Mouse (Mus musculus): ENCODE measurements around the gene Hnf1a. TPM values are rescaled to one million over a fixed set of nuclear protein-coding genes. Genes with fewer than 3 reads are reported as not detected.
A peak's percentile ranks its signal among the peaks of the same experiment; 100 is the strongest.

The Hnf1a gene
- total and polyA plus RNA-seq, 2 experiments from 2014 or later, result 0.05 TPM; not detected in 1

DNA sequence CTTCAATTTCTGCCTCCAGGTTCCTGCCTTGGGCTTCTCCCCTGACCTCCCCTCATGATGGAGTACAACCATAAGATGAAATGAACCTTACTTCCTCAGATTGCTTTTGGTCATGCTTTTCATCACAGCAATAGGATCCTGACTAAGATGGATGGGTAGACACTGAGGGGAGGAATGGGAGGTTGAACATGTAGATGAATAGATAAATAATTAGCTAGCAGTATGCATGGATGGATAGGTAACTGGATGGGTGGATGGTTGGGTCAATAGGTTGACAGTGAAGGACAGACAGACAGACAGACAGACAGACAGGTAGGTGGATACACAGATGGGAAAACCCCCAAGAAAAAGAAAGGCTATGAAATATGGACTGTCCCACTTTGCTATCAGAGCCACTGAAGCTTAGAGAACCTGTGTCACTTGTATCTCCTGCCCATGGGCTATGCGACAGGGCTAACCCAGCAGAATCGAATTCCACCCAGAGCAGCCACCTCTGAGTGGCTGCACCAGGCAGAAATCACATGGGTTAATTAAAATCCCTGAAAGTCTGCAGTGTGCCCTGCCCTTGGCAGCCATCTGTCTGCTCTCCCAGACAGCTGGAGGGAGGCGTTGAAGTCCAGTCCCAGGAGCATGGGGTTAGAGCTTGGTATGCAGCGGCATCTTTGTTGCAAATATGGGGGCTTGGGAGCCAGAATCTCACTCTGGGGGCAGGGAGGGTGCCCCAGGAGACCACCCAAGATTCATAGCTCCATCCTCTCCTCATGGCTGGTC, 9.1 kb downstream of the Hnf1a start:
- DNase-seq (ENCODE audit: low spot score), result no peak
- WGBS, result 35% methylated on average over 4 of the region's 4 CpGs

DNA sequence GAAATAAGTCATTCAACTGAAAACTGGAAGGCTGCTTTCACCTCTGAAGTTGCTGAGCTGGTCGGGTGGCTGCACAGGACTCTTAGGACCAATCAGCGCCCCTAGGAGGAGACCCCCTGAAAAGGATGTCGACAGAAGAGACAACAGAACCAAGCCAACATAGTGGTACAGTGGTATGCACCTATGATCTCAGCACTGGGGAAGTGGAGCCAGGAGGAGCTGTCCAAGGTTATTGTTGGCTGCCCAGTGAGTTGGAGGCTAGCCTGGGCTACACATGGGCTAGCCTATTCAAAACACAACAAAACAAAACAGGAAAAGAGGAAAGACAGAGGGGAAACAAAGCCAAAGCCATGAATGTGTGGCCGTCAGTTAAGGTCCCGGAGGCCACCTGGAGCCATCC, 12.8 kb downstream of the Hnf1a start:
- no peak overlapping the region for H3K4me2 ChIP-seq (ENCODE audit: low read depth, low read length)
- ATAC-seq (no peak), DNase-seq (ENCODE audit: low spot score) (no peak)
- H3K27me3 ChIP-seq (ENCODE audit: insufficient read depth, low read length), result no peaks in the 10 kb centered on the region
- WGBS, result 84% methylated on average over 5 of the region's 5 CpGs
- no peak overlapping the region for H3K27ac ChIP-seq
- H3K36me3 ChIP-seq (ENCODE audit: insufficient read depth, low read length), result no peaks in the 10 kb centered on the region
- H3K9ac ChIP-seq (replicated peaks; ENCODE audit: low read length), result no peak overlapping the region
- H3K4me1 ChIP-seq (ENCODE audit: insufficient read depth, low read length), result no peaks in the 10 kb centered on the region
- 0 out of 2 replicates have a peak, but pooled peaks cover 3% of the 10 kb centered on the region for H3K9me3 ChIP-seq (ENCODE audit: low read length)
- TF ChIP-seq CTCF (IDR thresholded peaks at IDR 0.05; ENCODE audit: low read depth), result no peak
- H3K4me3 ChIP-seq (ENCODE audit: low read length), result no peak overlapping the region

More for the DNA sequence above, 9.1 kb downstream of the Hnf1a start:
- Histone ChIP-seq H3K27me3 (ENCODE audit: insufficient read depth, low read length) (no peaks in the 10 kb centered on the region), H3K9me3 (ENCODE audit: low read length) (0 out of 2 replicates have a peak, but pooled peaks cover 3% of the 10 kb centered on the region), H3K4me3 (ENCODE audit: low read length) (no peak overlapping the region), H3K4me1 (ENCODE audit: insufficient read depth, low read length) (no peaks in the 10 kb centered on the region), H3K36me3 (ENCODE audit: insufficient read depth, low read length) (no peaks in the 10 kb centered on the region), H3K9ac (replicated peaks; ENCODE audit: low read length) (no peak overlapping the region), H3K4me2 (ENCODE audit: low read depth, low read length) (no peak overlapping the region), H3K27ac (no peak overlapping the region)
- TF ChIP-seq CTCF (IDR thresholded peaks at IDR 0.05; ENCODE audit: low read depth), result no peak
- ATAC-seq, result 0 out of 2 replicates have a peak, but pooled peaks have one; percentile 35

DNA sequence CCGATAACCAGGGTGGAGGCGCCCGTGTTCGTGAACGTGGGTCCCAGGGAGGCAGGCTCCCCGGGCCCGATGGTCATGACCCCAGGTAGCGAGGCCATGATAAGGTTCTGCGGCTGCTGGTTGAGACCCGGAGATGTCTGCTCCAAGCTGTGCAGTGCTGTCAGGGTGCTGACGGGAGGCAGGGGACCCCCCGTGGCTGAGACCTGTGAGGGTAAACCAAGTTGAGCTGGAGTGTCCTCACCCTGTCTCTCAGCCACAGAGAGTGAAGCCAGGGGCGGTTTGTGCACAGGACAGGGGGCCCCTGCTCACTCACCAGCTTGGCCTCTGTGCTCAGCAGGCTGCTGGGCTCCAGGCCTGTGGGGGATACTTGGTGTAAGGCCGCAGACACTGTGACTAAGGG, 17.6 kb downstream of the Hnf1a start:
- Histone ChIP-seq H3K9me3 (ENCODE audit: low read length) (no peaks in the 10 kb centered on the region), H3K27me3 (ENCODE audit: insufficient read depth, low read length) (no peaks in the 10 kb centered on the region), H3K36me3 (ENCODE audit: insufficient read depth, low read length) (peaks cover 10% of the 10 kb centered on the region), H3K4me2 (ENCODE audit: low read depth, low read length) (no peak overlapping the region), H3K4me1 (ENCODE audit: insufficient read depth, low read length) (no peaks in the 10 kb centered on the region), H3K4me3 (ENCODE audit: low read length) (no peak overlapping the region), H3K9ac (replicated peaks; ENCODE audit: low read length) (no peak overlapping the region), H3K27ac (no peak overlapping the region)
- 84% methylated on average over 14 of the region's 14 CpGs for WGBS
- ATAC-seq (no peak), DNase-seq (ENCODE audit: low spot score) (no peak)
- TF ChIP-seq CTCF (IDR thresholded peaks at IDR 0.05; ENCODE audit: low read depth), result no peak

DNA sequence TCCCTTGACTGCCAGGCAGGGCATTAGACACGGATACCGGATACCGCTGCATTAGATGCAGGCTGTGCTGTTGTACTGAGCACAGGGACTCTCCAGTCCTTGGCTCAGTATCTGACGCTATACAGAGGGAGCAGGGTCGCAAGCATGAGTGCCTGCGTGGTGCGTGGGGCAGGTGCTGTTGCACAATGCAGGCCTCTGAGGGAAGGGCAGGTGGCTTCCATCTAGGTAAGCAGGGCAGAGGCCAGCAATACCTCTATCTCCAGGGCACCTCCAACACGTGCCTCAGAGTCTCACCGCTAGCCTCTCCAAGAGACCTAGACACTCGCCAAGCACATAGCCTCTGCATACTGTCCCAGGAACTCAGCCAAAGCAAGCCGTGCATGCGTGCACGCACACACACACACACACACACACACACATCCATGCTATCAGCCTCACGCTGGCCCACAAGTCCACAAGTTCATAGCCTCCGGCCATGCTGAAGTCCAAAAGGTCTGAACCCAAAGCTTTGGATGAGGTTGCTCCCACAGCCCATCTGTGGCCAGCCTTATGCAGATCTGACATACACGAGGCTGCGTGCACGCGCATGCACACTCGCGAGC, 19.5 kb downstream of the Hnf1a start:
- no peak overlapping the region for H3K4me3 ChIP-seq (ENCODE audit: low read length)
- no peak overlapping the region for H3K27ac ChIP-seq
- H3K4me2 ChIP-seq (ENCODE audit: low read depth, low read length), result no peak overlapping the region
- no peak for TF ChIP-seq CTCF (IDR thresholded peaks at IDR 0.05; ENCODE audit: low read depth)
- no peaks in the 10 kb centered on the region for H3K9me3 ChIP-seq (ENCODE audit: low read length)
- WGBS, result 73% methylated on average over 21 of the region's 21 CpGs
- no peaks in the 10 kb centered on the region for H3K27me3 ChIP-seq (ENCODE audit: insufficient read depth, low read length)
- no peak for ATAC-seq
- no peaks in the 10 kb centered on the region for H3K4me1 ChIP-seq (ENCODE audit: insufficient read depth, low read length)
- H3K36me3 ChIP-seq (ENCODE audit: insufficient read depth, low read length), result peaks cover 30% of the 10 kb centered on the region
- H3K9ac ChIP-seq (replicated peaks; ENCODE audit: low read length), result no peak overlapping the region
- no peak for DNase-seq (ENCODE audit: low spot score)

DNA sequence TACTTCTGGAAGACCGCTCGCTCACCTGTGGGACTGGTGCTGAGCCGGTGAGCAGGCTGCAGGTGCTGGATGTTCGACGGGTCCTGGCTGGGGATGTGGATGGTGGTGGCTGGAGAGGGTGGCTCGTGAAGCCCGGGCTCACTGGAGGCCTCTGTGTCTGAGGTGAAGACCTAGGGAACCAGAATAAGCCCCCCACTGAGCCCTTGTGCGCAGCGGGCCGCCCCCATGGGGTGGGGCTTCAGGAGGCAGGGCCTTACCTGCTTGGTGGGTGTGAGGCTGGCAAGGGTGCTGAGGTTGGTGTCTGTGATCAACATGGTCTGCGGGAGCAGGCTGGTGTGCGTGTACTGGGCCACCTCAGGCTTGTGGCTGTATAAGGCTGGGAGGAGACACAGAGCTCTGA, 20.2 kb downstream of the Hnf1a start:
- TF ChIP-seq CTCF (IDR thresholded peaks at IDR 0.05; ENCODE audit: low read depth), result no peak
- WGBS, result 65% methylated on average over 12 of the region's 12 CpGs
- Histone ChIP-seq H3K9ac (replicated peaks; ENCODE audit: low read length) (no peak overlapping the region), H3K9me3 (ENCODE audit: low read length) (no peaks in the 10 kb centered on the region), H3K27me3 (ENCODE audit: insufficient read depth, low read length) (no peaks in the 10 kb centered on the region), H3K4me3 (ENCODE audit: low read length) (no peak overlapping the region), H3K4me1 (ENCODE audit: insufficient read depth, low read length) (no peaks in the 10 kb centered on the region), H3K36me3 (ENCODE audit: insufficient read depth, low read length) (peaks cover 36% of the 10 kb centered on the region), H3K4me2 (ENCODE audit: low read depth, low read length) (no peak overlapping the region), H3K27ac (no peak overlapping the region)
- DNase-seq (ENCODE audit: low spot score) (no peak), ATAC-seq (no peak)

DNA sequence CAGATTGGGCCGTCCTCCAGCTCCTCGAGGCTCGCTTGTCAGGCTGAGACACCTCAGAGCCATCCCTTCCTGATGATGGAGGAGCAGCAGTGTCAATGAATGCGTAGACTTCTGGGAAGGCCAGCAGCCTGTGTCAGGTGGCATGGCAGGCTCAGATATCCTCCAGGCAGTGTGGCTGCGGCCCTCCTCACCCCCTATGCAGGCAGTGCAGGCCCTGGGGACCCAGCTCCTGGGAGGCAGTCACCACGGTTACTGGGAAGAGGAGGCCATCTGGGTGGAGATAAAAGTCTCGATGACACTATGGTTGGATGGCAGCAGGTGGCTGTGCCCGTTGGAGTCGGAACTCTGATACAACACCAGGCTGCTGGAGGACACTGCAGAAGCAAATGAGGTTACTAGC, 21.1 kb downstream of the Hnf1a start:
- Histone ChIP-seq H3K9me3 (ENCODE audit: low read length) (no peaks in the 10 kb centered on the region), H3K36me3 (ENCODE audit: insufficient read depth, low read length) (peaks cover 36% of the 10 kb centered on the region), H3K4me3 (ENCODE audit: low read length) (no peak overlapping the region), H3K4me2 (ENCODE audit: low read depth, low read length) (no peak overlapping the region), H3K4me1 (ENCODE audit: insufficient read depth, low read length) (no peaks in the 10 kb centered on the region), H3K9ac (replicated peaks; ENCODE audit: low read length) (0 out of 2 replicates have a peak overlapping the region, but pooled peaks have one; percentile 5), H3K27ac (peak overlapping the region; percentile 32; the same call in 1 of the 2 replicates), H3K27me3 (ENCODE audit: insufficient read depth, low read length) (no peaks in the 10 kb centered on the region)
- TF ChIP-seq CTCF (IDR thresholded peaks at IDR 0.05; ENCODE audit: low read depth), result no peak
- ATAC-seq (no peak), DNase-seq (ENCODE audit: low spot score) (no peak)
- 48% methylated on average over 9 of the region's 9 CpGs for WGBS

All from hindbrain, postnatal 0 days (tissue).